Mouse (Mus musculus) myocyte (in vitro differentiated cells): ENCODE results near the gene Trem1. TPM values are rescaled to one million over a fixed set of nuclear protein-coding genes. Genes with fewer than 3 reads are reported as not detected.

ENCODE experiments used
- H3K27me3 ChIP-seq: one replicate; pipeline ENCODE4 v1.6.1; 2011; ENCODE audit not compliant: control insufficient read depth, insufficient read depth, insufficient read length
- H3K36me3 ChIP-seq: one replicate; pipeline ENCODE4 v1.6.1; 2011; ENCODE audit not compliant: control insufficient read depth, insufficient read depth
- H3K4me2 ChIP-seq: one replicate; pipeline ENCODE4 v1.6.1; 2011; ENCODE audit warnings: low read depth, control low read depth
- H3K4me3 ChIP-seq: one replicate; pipeline ENCODE4 v1.5.1; 2011; ENCODE audit warnings: mild to moderate bottlenecking, control low read depth, moderate library complexity
- H3K79me2 ChIP-seq: one replicate; pipeline ENCODE4 v1.6.1; 2011; ENCODE audit not compliant: control insufficient read depth, insufficient read depth
- H3ac ChIP-seq: one replicate; pipeline ENCODE4 v1.6.1; 2011; ENCODE audit not compliant: control insufficient read depth, insufficient read length
- CEBPB ChIP-seq: IDR thresholded peaks from 2 replicates; pipeline ENCODE4 v1.6.1; 2011; ENCODE audit warnings: mild to moderate bottlenecking, moderate library complexity; ENCODE audit not compliant: poor library complexity, insufficient read depth, severe bottlenecking
- E2F4 ChIP-seq: IDR thresholded peaks from one replicate; pipeline ENCODE4 v1.6.1; 2011; ENCODE audit warnings: mild to moderate bottlenecking, control low read depth, moderate library complexity; ENCODE audit not compliant: insufficient read depth
- MAX ChIP-seq: IDR thresholded peaks from one replicate; pipeline ENCODE4 v1.6.1; 2011; ENCODE audit warnings: low read depth, mild to moderate bottlenecking, control low read depth
- MYOD1 ChIP-seq, 3 experiments: IDR thresholded peaks; one replicate each; pipeline ENCODE4 v1.6.1; 2011; ENCODE audit warnings: control low read depth in 2 of 3, low read depth in 2 of 3, mild to moderate bottlenecking in 2 of 3, moderate library complexity in 1 of 3; ENCODE audit not compliant: insufficient read length in 2 of 3, control insufficient read depth in 1 of 3
- MYOG ChIP-seq, 3 experiments: IDR thresholded peaks; one replicate each; pipeline ENCODE4 v1.6.1; 2011; ENCODE audit warnings: control low read depth in 2 of 3, low read depth in 2 of 3, mild to moderate bottlenecking in 2 of 3; ENCODE audit not compliant: insufficient read length in 2 of 3, control insufficient read depth in 1 of 3, insufficient read depth in 1 of 3
- POLR2A ChIP-seq: IDR thresholded peaks from one replicate; pipeline ENCODE4 v1.6.1; 2011; ENCODE audit warnings: low read depth, mild to moderate bottlenecking, control low read depth, moderate library complexity; ENCODE audit not compliant: insufficient read length
- POLR2AphosphoS2 ChIP-seq: IDR thresholded peaks from one replicate; pipeline ENCODE4 v1.6.1; 2011; ENCODE audit warnings: low read depth, control low read depth; ENCODE audit not compliant: insufficient read length
- REST ChIP-seq: IDR thresholded peaks from one replicate; pipeline ENCODE4 v1.6.1; 2011; ENCODE audit warnings: mild to moderate bottlenecking, control low read depth, moderate library complexity; ENCODE audit not compliant: insufficient read depth, insufficient read length
- SRF ChIP-seq: IDR thresholded peaks from one replicate; pipeline ENCODE4 v1.6.1; 2011; ENCODE audit warnings: low read depth; ENCODE audit not compliant: control insufficient read depth, insufficient read length
- TCF12 ChIP-seq: IDR thresholded peaks from one replicate; pipeline ENCODE4 v1.6.1; 2011; ENCODE audit warnings: mild to moderate bottlenecking, control low read depth; ENCODE audit not compliant: poor library complexity, insufficient read depth, severe bottlenecking
- TCF3 ChIP-seq: IDR thresholded peaks from one replicate; pipeline ENCODE4 v1.6.1; 2011; ENCODE audit warnings: low read depth, control low read depth; ENCODE audit not compliant: insufficient read length
- USF1 ChIP-seq: IDR thresholded peaks from one replicate; pipeline ENCODE4 v1.6.1; 2011; ENCODE audit warnings: low read depth, mild to moderate bottlenecking, control low read depth, moderate library complexity
- polyA plus RNA-seq: library from polyadenylated mRNA; unstranded; fragments of >200 nt; fragmentation: generic; extraction: Trizol; gene quantifications from one replicate; pipeline ENCODE4 v1.2.1, GENCODE M21; 2012; ENCODE audit warnings: missing spikeins

Trem1 gene
- polyA plus RNA-seq, 1 experiment = not detected

- Histone ChIP-seq H3K4me2 (no peak overlapping the region), H3K27me3 (no peaks in the 10 kb centered on the region), H3K79me2 (no peaks in the 10 kb centered on the region), H3ac (no peak overlapping the region), H3K36me3 (no peaks in the 10 kb centered on the region), H3K4me3 (no peak overlapping the region)
- TF ChIP-seq REST (no peak), CEBPB (no peak), TCF3 (no peak), SRF (no peak), POLR2AphosphoS2 (no peak), POLR2A (no peak), MYOD1 (IDR thresholded peaks at IDR 0.05; ENCODE audit: control insufficient read depth in 1 of 3, insufficient read length in 2 of 3, low read depth in 2 of 3) (no peak), TCF12 (no peak), MAX (no peak), USF1 (no peak), MYOG (IDR thresholded peaks at IDR 0.05; ENCODE audit: control insufficient read depth in 1 of 3, insufficient read depth in 1 of 3, insufficient read length in 2 of 3, low read depth in 2 of 3) (no peak), E2F4 (no peak)
Observed at GRCm38 (mm10) chr17:48286765-48287164, 54.2 kb downstream of the Trem1 start.

GRCm38 (mm10) chr17:48287276-48287675, 54.7 kb downstream of the Trem1 start:
- Histone ChIP-seq H3K79me2 (no peaks in the 10 kb centered on the region), H3K4me2 (no peak overlapping the region)
- TF ChIP-seq POLR2A (no peak), SRF (no peak), USF1 (no peak), MYOG (IDR thresholded peaks at IDR 0.05; ENCODE audit: control insufficient read depth in 1 of 3, insufficient read depth in 1 of 3, insufficient read length in 2 of 3, low read depth in 2 of 3) (no peak), REST (no peak), TCF3 (no peak), CEBPB (no peak), TCF12 (no peak), MYOD1 (IDR thresholded peaks at IDR 0.05; ENCODE audit: control insufficient read depth in 1 of 3, insufficient read length in 2 of 3, low read depth in 2 of 3) (no peak), E2F4 (no peak), POLR2AphosphoS2 (no peak), MAX (no peak)

GRCm38 (mm10) chr17:48293500-48294194, 61.1 kb downstream of the Trem1 start:
- H3K4me3 ChIP-seq = no peak overlapping the region
- no peak overlapping the region for H3K4me2 ChIP-seq
- H3ac ChIP-seq = no peak overlapping the region
- no peaks in the 10 kb centered on the region for H3K27me3 ChIP-seq
- H3K36me3 ChIP-seq = no peaks in the 10 kb centered on the region
- H3K79me2 ChIP-seq = no peaks in the 10 kb centered on the region
- TF ChIP-seq TCF3 (no peak), POLR2A (no peak), MYOD1 (IDR thresholded peaks at IDR 0.05; ENCODE audit: control insufficient read depth in 1 of 3, insufficient read length in 2 of 3, low read depth in 2 of 3) (no peak), REST (no peak), CEBPB (no peak), TCF12 (no peak), MYOG (IDR thresholded peaks at IDR 0.05; ENCODE audit: control insufficient read depth in 1 of 3, insufficient read depth in 1 of 3, insufficient read length in 2 of 3, low read depth in 2 of 3) (no peak), SRF (no peak)

More at GRCm38 (mm10) chr17:48287276-48287675, 54.7 kb downstream of the Trem1 start:
- no peaks in the 10 kb centered on the region for H3K36me3 ChIP-seq
- H3K4me3 ChIP-seq = no peak overlapping the region
- H3K27me3 ChIP-seq = no peaks in the 10 kb centered on the region
- H3ac ChIP-seq = no peak overlapping the region

Other genes starting within 250 kb of the Trem1 start
- not detected for gene 1700122O11Rik, start 194.5 kb upstream of the Trem1 start, polyA plus RNA-seq
- not detected for gene 1700067P10Rik, start 143.4 kb upstream of the Trem1 start, polyA plus RNA-seq
- gene 9830107B12Rik, start 86.5 kb upstream of the Trem1 start, polyA plus RNA-seq = not detected
- gene A530064D06Rik, start 65.5 kb upstream of the Trem1 start, polyA plus RNA-seq = not detected
- 2.4 TPM for gene Trem3, start 15.0 kb downstream of the Trem1 start, polyA plus RNA-seq
- gene Treml4, start 31.5 kb downstream of the Trem1 start, polyA plus RNA-seq = not detected
- gene Treml2, start 66.7 kb downstream of the Trem1 start, polyA plus RNA-seq = not detected
- gene B430306N03Rik, start 83.4 kb downstream of the Trem1 start, polyA plus RNA-seq = not detected
- gene Trem2, start 113.6 kb downstream of the Trem1 start, polyA plus RNA-seq = 0.04 TPM
- 0.22 TPM for gene Treml1, start 127.1 kb downstream of the Trem1 start, polyA plus RNA-seq
- 17.0 TPM for gene Nfya, start 177.1 kb downstream of the Trem1 start, polyA plus RNA-seq
- 7.5 TPM for gene Oard1, start 177.2 kb downstream of the Trem1 start, polyA plus RNA-seq
- 122 TPM for gene Apobec2, start 200.2 kb downstream of the Trem1 start, polyA plus RNA-seq
- not detected for gene Tspo2, start 218.8 kb downstream of the Trem1 start, polyA plus RNA-seq
- not detected for gene Unc5cl, start 222.1 kb downstream of the Trem1 start, polyA plus RNA-seq